Mouse (Mus musculus) cortical plate, adult 2 months (tissue): ENCODE measurements around the gene Gk2. TPM values are rescaled to one million over a fixed set of nuclear protein-coding genes. Genes with fewer than 3 reads are reported as not detected.

ENCODE experiments used
- H3K27ac ChIP-seq: fragments of 200-500 bp; 2 replicates; pipeline ENCODE4 v1.5.1; 2012; ENCODE audit warnings: low read length, control low read depth, inconsistent platforms; ENCODE audit not compliant: insufficient read depth
- H3K4me1 ChIP-seq: fragments of 200-500 bp; 2 replicates; pipeline ENCODE4 v1.6.1; 2011; ENCODE audit warnings: low read length; ENCODE audit not compliant: control insufficient read depth, insufficient read depth
- H3K4me3 ChIP-seq: fragments of 200-500 bp; 2 replicates; pipeline ENCODE4 v1.5.1; 2011; ENCODE audit warnings: mild to moderate bottlenecking, low read length, control low read depth; ENCODE audit not compliant: insufficient read depth
- CTCF ChIP-seq: fragments of 200-500 bp; IDR thresholded peaks from 2 replicates; pipeline ENCODE4 v1.5.1; 2011; ENCODE audit warnings: mild to moderate bottlenecking, control low read depth, low read length; ENCODE audit not compliant: insufficient read depth; ENCODE audit errors: extremely low read depth
- POLR2A ChIP-seq: fragments of 200-500 bp; IDR thresholded peaks from 2 replicates; pipeline ENCODE4 v1.6.1; 2011; ENCODE audit warnings: mild to moderate bottlenecking, low read length, control low read depth; ENCODE audit not compliant: insufficient read depth; ENCODE audit errors: extremely low read depth
- polyA plus RNA-seq: library from polyadenylated mRNA; depleted of rRNA; stranded (reverse); fragments of >200 nt; gene quantifications from 2 replicates; pipeline ENCODE4 v1.2.3, GENCODE M21; 2012; rRNA removed

The Gk2 gene
- polyA plus RNA-seq, 1 experiment = not detected

DNA sequence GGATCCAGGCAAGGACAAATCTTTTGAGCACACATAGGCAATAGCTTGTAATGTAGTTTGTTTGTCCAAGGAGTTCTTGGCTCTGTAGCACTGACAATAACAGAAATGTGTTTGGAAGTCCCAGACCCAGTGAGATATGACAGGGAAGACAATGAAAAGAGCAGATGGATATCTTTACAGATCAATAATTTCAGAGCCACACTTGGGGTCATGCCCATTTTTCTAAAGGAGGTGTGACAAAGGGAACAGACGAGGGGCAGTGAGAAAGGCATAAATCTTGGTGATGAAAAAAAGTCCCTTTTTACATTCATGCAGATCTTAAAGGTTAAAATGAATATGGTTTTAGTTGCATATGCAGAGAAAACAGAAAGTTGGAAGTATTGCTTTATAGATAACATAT, 12.6 kb downstream of the Gk2 start:
- no peak overlapping the region for H3K27ac ChIP-seq
- H3K4me3 ChIP-seq = no peak overlapping the region
- H3K4me1 ChIP-seq = no peaks in the 10 kb centered on the region
- no peak for TF ChIP-seq POLR2A
- no peak for TF ChIP-seq CTCF

- Histone ChIP-seq H3K4me3 (no peak overlapping the region), H3K4me1 (no peaks in the 10 kb centered on the region), H3K27ac (no peak overlapping the region)
- TF ChIP-seq POLR2A = no peak
- TF ChIP-seq CTCF = no peak
These were observed 24.3 kb downstream of the Gk2 start for GRCm38 (mm10) chr5:97432512-97432911.

DNA sequence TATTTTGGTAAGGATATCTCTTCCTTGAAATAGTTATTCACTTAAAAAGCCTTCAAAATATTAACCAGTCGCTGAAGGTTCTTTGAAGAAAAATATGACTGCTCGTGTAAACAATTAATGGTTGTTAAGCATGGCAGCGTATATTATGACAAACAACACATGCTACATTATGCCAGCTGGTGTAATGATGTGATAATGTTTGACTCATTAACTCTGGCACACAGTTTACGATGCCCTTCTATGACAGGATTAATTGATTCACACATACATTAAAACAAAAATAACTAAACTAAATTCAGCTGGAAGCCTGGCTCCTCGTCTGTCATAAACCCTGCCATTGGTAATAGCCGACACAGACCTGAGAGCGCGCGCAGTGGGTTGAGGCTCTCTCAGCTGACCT, 26.8 kb downstream of the Gk2 start:
- no peak overlapping the region for H3K27ac ChIP-seq
- H3K4me1 ChIP-seq = no peaks in the 10 kb centered on the region
- no peak overlapping the region for H3K4me3 ChIP-seq
- TF ChIP-seq POLR2A (no peak), CTCF (no peak)

- Histone ChIP-seq H3K4me3 (no peak overlapping the region), H3K27ac (no peak overlapping the region), H3K4me1 (no peaks in the 10 kb centered on the region)
- no peak for TF ChIP-seq CTCF
- TF ChIP-seq POLR2A = no peak
These were observed 35.2 kb downstream of the Gk2 start for GRCm38 (mm10) chr5:97421669-97422068.

GRCm38 (mm10) chr5:97417185-97417584, 39.6 kb downstream of the Gk2 start:
- H3K4me1 ChIP-seq = 0 out of 2 replicates have a peak, but pooled peaks cover 2% of the 10 kb centered on the region
- H3K4me3 ChIP-seq = no peak overlapping the region
- TF ChIP-seq POLR2A (no peak), CTCF (no peak)

GRCm38 (mm10) chr5:97415837-97416236, 41.0 kb downstream of the Gk2 start:
- Histone ChIP-seq H3K4me1 (0 out of 2 replicates have a peak, but pooled peaks cover 2% of the 10 kb centered on the region), H3K27ac (no peak overlapping the region)

More at GRCm38 (mm10) chr5:97417185-97417584, 39.6 kb downstream of the Gk2 start:
- H3K27ac ChIP-seq = no peak overlapping the region

DNA sequence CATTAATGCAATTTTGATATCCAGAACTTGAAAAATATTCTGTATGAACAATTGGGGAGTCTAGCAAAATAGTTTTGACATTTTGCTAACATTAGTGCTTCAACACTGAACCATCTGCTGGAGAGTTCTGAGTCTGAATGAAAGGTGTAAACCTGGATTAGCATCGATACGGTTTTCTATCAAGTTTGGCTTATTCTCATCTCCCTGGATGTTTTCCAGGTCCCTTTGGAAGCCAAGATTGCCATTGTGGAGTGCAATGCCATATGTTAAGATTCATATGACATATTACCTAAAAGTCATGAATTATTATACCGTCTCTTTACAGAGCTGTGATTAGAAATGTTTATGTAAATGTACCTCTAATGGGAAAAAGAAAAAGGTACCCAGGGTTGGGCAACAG, 43.1 kb downstream of the Gk2 start:
- H3K4me3 ChIP-seq = no peak overlapping the region
- no peak overlapping the region for H3K27ac ChIP-seq
- TF ChIP-seq POLR2A (no peak), CTCF (no peak)
- 0 out of 2 replicates have a peak, but pooled peaks cover 2% of the 10 kb centered on the region for H3K4me1 ChIP-seq

More at GRCm38 (mm10) chr5:97415837-97416236, 41.0 kb downstream of the Gk2 start:
- no peak for TF ChIP-seq CTCF
- H3K4me3 ChIP-seq = no peak overlapping the region

DNA sequence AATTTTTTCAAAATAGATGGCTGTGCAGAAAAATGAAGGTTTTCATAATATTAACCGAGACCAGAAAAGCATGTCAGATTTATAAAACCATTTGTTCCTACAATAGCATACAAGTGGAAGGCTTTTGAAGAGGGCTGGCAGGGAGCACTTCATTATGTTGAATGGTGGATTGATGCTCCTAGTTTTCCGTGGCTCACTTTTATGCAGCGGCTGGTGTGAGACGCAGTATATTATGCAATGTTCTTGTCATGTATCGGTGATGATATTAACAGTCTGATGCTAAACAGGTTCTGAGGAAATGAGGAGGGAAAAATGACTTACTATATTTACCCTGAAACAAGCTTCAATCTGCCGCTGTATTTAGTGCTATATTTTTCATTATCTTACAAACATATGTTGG, 46.6 kb downstream of the Gk2 start:
- H3K27ac ChIP-seq = no peak overlapping the region
- no peak overlapping the region for H3K4me3 ChIP-seq
- no peaks in the 10 kb centered on the region for H3K4me1 ChIP-seq
- TF ChIP-seq POLR2A (no peak), CTCF (no peak)

GRCm38 (mm10) chr5:97409234-97409704, 47.6 kb downstream of the Gk2 start:
- Histone ChIP-seq H3K27ac (no peak overlapping the region), H3K4me3 (no peak overlapping the region), H3K4me1 (no peaks in the 10 kb centered on the region)
- no peak for TF ChIP-seq CTCF
- no peak for TF ChIP-seq POLR2A

Other genes with a start within 250 kb of the Gk2 start
- gene Naa11, start 64.6 kb downstream of the Gk2 start, polyA plus RNA-seq = 0.04 TPM in 1 of 2 replicates, not detected in the other